Mouse (Mus musculus): ENCODE data around the gene Alk.

The Alk gene

GRCm38 (mm10) chr17:71881369-71881768 lies 723.1 kb downstream of the Alk start:
- in situ Hi-C loops (cut with MboI, MseI), result no loop called here

- in situ Hi-C loops (cut with MboI, MseI), result loop anchor here (5.0 to 10.0 kb wide), 3 partner anchors 83 to 321 kb away; partner anchors contain the start of gene Spdya
These were observed 728.9 kb downstream of the Alk start for GRCm38 (mm10) chr17:71875492-71875891.

- in situ Hi-C loops (cut with MboI, MseI), result loop anchor here (5.0 to 10.0 kb wide), 3 partner anchors 82 to 320 kb away; partner anchors contain the start of gene Spdya
These were observed 729.6 kb downstream of the Alk start for GRCm38 (mm10) chr17:71874795-71875194.

- in situ Hi-C loops (cut with MboI, MseI), result loop anchor here (10.0 kb wide), 1 partner anchor 319 kb away; the partner anchor contains the start of gene Spdya
These were observed 730.4 kb downstream of the Alk start for GRCm38 (mm10) chr17:71874077-71874476.

GRCm38 (mm10) chr17:71872976-71873375 lies 731.5 kb downstream of the Alk start:
- in situ Hi-C loops (cut with MboI, MseI), result loop anchor here (10.0 kb wide), 1 partner anchor 318 kb away; the partner anchor contains the start of gene Spdya

GRCm38 (mm10) chr17:71871981-71872380 lies 732.4 kb downstream of the Alk start:
- in situ Hi-C loops (cut with MboI, MseI), result loop anchor here (10.0 kb wide), 1 partner anchor 317 kb away; the partner anchor contains the start of gene Spdya

- in situ Hi-C loops (cut with MboI, MseI), result loop anchor here (10.0 kb wide), 1 partner anchor 316 kb away; the partner anchor contains the start of gene Spdya
These were observed 733.8 kb downstream of the Alk start for GRCm38 (mm10) chr17:71870641-71871040.

- in situ Hi-C loops (cut with MboI, MseI), result loop anchor here (10.0 kb wide), 1 partner anchor 315 kb away; the partner anchor contains the start of gene Spdya
These were observed 734.2 kb downstream of the Alk start for GRCm38 (mm10) chr17:71870232-71870621.

- in situ Hi-C loops (cut with MboI, MseI), result loop anchor here (10.0 kb wide), 1 partner anchor 315 kb away; the partner anchor contains the start of gene Spdya
These were observed 734.8 kb downstream of the Alk start for GRCm38 (mm10) chr17:71869372-71870231.

- in situ Hi-C loops (cut with MboI, MseI), result no loop called here
These were observed 735.6 kb downstream of the Alk start for GRCm38 (mm10) chr17:71868828-71869227.

- in situ Hi-C loops (cut with MboI, MseI), result no loop called here
These were observed 736.5 kb downstream of the Alk start for GRCm38 (mm10) chr17:71867892-71868291.

- in situ Hi-C loops (cut with MboI, MseI), result no loop called here
These were observed 739.0 kb downstream of the Alk start for GRCm38 (mm10) chr17:71865437-71865836.

- in situ Hi-C loops (cut with MboI, MseI), result no loop called here
These were observed 740.4 kb downstream of the Alk start for GRCm38 (mm10) chr17:71864039-71864438.

GRCm38 (mm10) chr17:71862895-71863294 lies 741.5 kb downstream of the Alk start:
- in situ Hi-C loops (cut with MboI, MseI), result no loop called here

GRCm38 (mm10) chr17:71862184-71862583 lies 742.2 kb downstream of the Alk start:
- in situ Hi-C loops (cut with MboI, MseI), result no loop called here

GRCm38 (mm10) chr17:71831960-71832359 lies 772.5 kb downstream of the Alk start:
- in situ Hi-C loops (cut with MboI, MseI), result no loop called here

GRCm38 (mm10) chr17:71828647-71829414 lies 775.6 kb downstream of the Alk start:
- in situ Hi-C loops (cut with MboI, MseI), result no loop called here

- in situ Hi-C loops (cut with MboI, MseI), result no loop called here
These were observed 776.8 kb downstream of the Alk start for GRCm38 (mm10) chr17:71827627-71828026.

GRCm38 (mm10) chr17:71826603-71827002 lies 777.8 kb downstream of the Alk start:
- in situ Hi-C loops (cut with MboI, MseI), result no loop called here

- in situ Hi-C loops (cut with MboI, MseI), result loop anchor here (25.0 kb wide), 1 partner anchor 1764 kb away; no protein-coding TSS in a partner anchor
These were observed 780.7 kb downstream of the Alk start for GRCm38 (mm10) chr17:71823622-71824306.

Measured in regulatory T cell (primary cell).